Mouse (Mus musculus) left cerebral cortex, adult 9 months (tissue): ENCODE results near the gene Insm1.

ENCODE experiments used
- DNase-seq, 2 experiments: peaks; one replicate each; pipeline ENCODE4 v3.0.0; 2022; ENCODE audit warnings: low spot score in 2 of 2

Gene Insm1

GRCm38 (mm10) chr2:146224141-146224540 is 2.4 kb downstream of the Insm1 start:
- DNase-seq, result no peak

GRCm38 (mm10) chr2:146225818-146226217 is 4.1 kb downstream of the Insm1 start:
- no peak for DNase-seq

- no peak for DNase-seq
These were observed 4.8 kb downstream of the Insm1 start for GRCm38 (mm10) chr2:146226484-146226883.

GRCm38 (mm10) chr2:146227646-146228045 is 5.9 kb downstream of the Insm1 start:
- DNase-seq, result no peak

GRCm38 (mm10) chr2:146228435-146228834 is 6.7 kb downstream of the Insm1 start:
- DNase-seq, result no peak

GRCm38 (mm10) chr2:146231485-146231884 is 9.8 kb downstream of the Insm1 start:
- DNase-seq, result no peak

- DNase-seq, result no peak
These were observed 17.6 kb downstream of the Insm1 start for GRCm38 (mm10) chr2:146239196-146239747.

GRCm38 (mm10) chr2:146244049-146244448 is 22.3 kb downstream of the Insm1 start:
- DNase-seq, result no peak

- no peak for DNase-seq
These were observed 23.7 kb downstream of the Insm1 start for GRCm38 (mm10) chr2:146245401-146245800.

GRCm38 (mm10) chr2:146246409-146247075 is 24.8 kb downstream of the Insm1 start:
- no peak for DNase-seq

GRCm38 (mm10) chr2:146247576-146247975 is 25.9 kb downstream of the Insm1 start:
- DNase-seq, result no peak

- DNase-seq, result no peak
These were observed 27.3 kb downstream of the Insm1 start for GRCm38 (mm10) chr2:146249033-146249432.

GRCm38 (mm10) chr2:146250236-146250904 is 28.6 kb downstream of the Insm1 start:
- no peak for DNase-seq

GRCm38 (mm10) chr2:146254387-146254786 is 32.7 kb downstream of the Insm1 start:
- no peak for DNase-seq

GRCm38 (mm10) chr2:146255636-146256035 is 33.9 kb downstream of the Insm1 start:
- no peak for DNase-seq

- no peak for DNase-seq
These were observed 34.7 kb downstream of the Insm1 start for GRCm38 (mm10) chr2:146256321-146256875.

- no peak for DNase-seq
These were observed 35.3 kb downstream of the Insm1 start for GRCm38 (mm10) chr2:146257037-146257436.

- no peak for DNase-seq
These were observed 35.9 kb downstream of the Insm1 start for GRCm38 (mm10) chr2:146257609-146258008.

GRCm38 (mm10) chr2:146258736-146259469 is 37.2 kb downstream of the Insm1 start:
- peak; percentile 55 to 57 for DNase-seq

GRCm38 (mm10) chr2:146259787-146260560 is 38.3 kb downstream of the Insm1 start:
- DNase-seq, result no peak

GRCm38 (mm10) chr2:146261146-146261545 is 39.4 kb downstream of the Insm1 start:
- no peak for DNase-seq
